Mouse (Mus musculus) CH12.LX (cell line): ENCODE data around the gene Pde4b. TPM values are rescaled to one million over a fixed set of nuclear protein-coding genes. Genes with fewer than 3 reads are reported as not detected.

Experiments
- DNase-seq: peaks from one replicate; pipeline ENCODE4 v3.0.0-alpha.2; 2013; ENCODE audit errors: extremely low read depth
- H3K27ac ChIP-seq: 2 replicates; pipeline ENCODE4 v1.5.1; 2012; ENCODE audit warnings: low read depth, mild to moderate bottlenecking, control low read depth, moderate library complexity; ENCODE audit not compliant: insufficient read depth
- H3K27me3 ChIP-seq: replicated peaks from 2 replicates; pipeline ENCODE3; 2012; ENCODE audit warnings: inconsistent platforms
- H3K36me3 ChIP-seq, 2 experiments: replicated peaks in 1 of 2; 2 replicates each; pipeline versions ENCODE3 to v1.6.1; 2012; ENCODE audit warnings: inconsistent platforms in 1 of 2, low read length in 1 of 2, mild to moderate bottlenecking in 1 of 2, mixed read lengths in 1 of 2, moderate library complexity in 1 of 2; ENCODE audit not compliant: control insufficient read depth in 1 of 2, insufficient read depth in 1 of 2
- H3K4me1 ChIP-seq, 2 experiments: 2 replicates each; pipeline ENCODE4 v1.6.1; 2012; ENCODE audit warnings: inconsistent platforms in 1 of 2, moderate library complexity in 1 of 2; ENCODE audit not compliant: insufficient read depth in 2 of 2, control insufficient read depth in 1 of 2
- H3K4me2 ChIP-seq: 2 replicates; pipeline ENCODE4 v1.6.1; 2012; ENCODE audit warnings: low read depth, mild to moderate bottlenecking, control low read depth; ENCODE audit not compliant: poor library complexity, insufficient read depth, severe bottlenecking
- H3K4me3 ChIP-seq, 3 experiments: fragments of 150-350 bp in 1 of 3; sonication (generic) in 1 of 3; replicated peaks in 1 of 3; 2 replicates each; pipeline versions ENCODE3 to v1.5.1; 2011 to 2012; ENCODE audit warnings: low read depth in 2 of 3, low read length in 2 of 3, mild to moderate bottlenecking in 2 of 3, moderate library complexity in 2 of 3, control low read depth in 1 of 3, improper control_type of control experiment in 1 of 3, inconsistent platforms in 1 of 3, mixed read lengths in 1 of 3; ENCODE audit not compliant: poor library complexity in 1 of 3
- H3K79me2 ChIP-seq: replicated peaks from 2 replicates; pipeline ENCODE4 v1.6.1; 2012; ENCODE audit warnings: mild to moderate bottlenecking, moderate library complexity; ENCODE audit not compliant: control insufficient read depth, poor library complexity, insufficient read depth, severe bottlenecking; ENCODE audit errors: extremely low read depth
- H3K9ac ChIP-seq: 2 replicates; pipeline ENCODE4 v1.6.1; 2012; ENCODE audit warnings: low read depth, mild to moderate bottlenecking, control low read depth, moderate library complexity; ENCODE audit not compliant: insufficient read depth
- H3K9me3 ChIP-seq: replicated peaks from 2 replicates; pipeline ENCODE3; 2012; ENCODE audit warnings: low read length, inconsistent platforms, mixed read lengths
- CHD2 ChIP-seq: IDR thresholded peaks from 2 replicates; pipeline ENCODE4 v1.6.1; 2011; ENCODE audit warnings: low read length, improper control_type of control experiment
- CTCF ChIP-seq, 2 experiments: IDR thresholded peaks in 1 of 2; conservative IDR thresholded peaks in 1 of 2; 2 replicates each; pipeline ENCODE4 v1.5.1; 2011 to 2012; ENCODE audit warnings: low read depth in 2 of 2, low read length in 2 of 2, improper control_type of control experiment in 1 of 2, inconsistent platforms in 1 of 2, mild to moderate bottlenecking in 1 of 2, moderate library complexity in 1 of 2
- ELF1 ChIP-seq: IDR thresholded peaks from 2 replicates; pipeline ENCODE4 v1.6.1; 2014; ENCODE audit warnings: low read depth, mild to moderate bottlenecking, inconsistent platforms, low read length, improper control_type of control experiment
- EP300 ChIP-seq: IDR thresholded peaks from 2 replicates; pipeline ENCODE4 v1.6.1; 2011; ENCODE audit warnings: low read length, improper control_type of control experiment
- HCFC1 ChIP-seq: IDR thresholded peaks from 2 replicates; pipeline ENCODE4 v1.6.1; 2012; ENCODE audit warnings: low read depth, mild to moderate bottlenecking, inconsistent platforms, low read length, improper control_type of control experiment
- IRF4 ChIP-seq: IDR thresholded peaks from 2 replicates; pipeline ENCODE4 v1.6.1; 2014; ENCODE audit warnings: low read depth, mild to moderate bottlenecking, inconsistent platforms, low read length, improper control_type of control experiment
- JUN ChIP-seq: IDR thresholded peaks from 2 replicates; pipeline ENCODE4 v1.6.1; 2011; ENCODE audit warnings: low read depth, mild to moderate bottlenecking, low read length, improper control_type of control experiment, moderate library complexity; ENCODE audit not compliant: insufficient read depth
- KAT2A ChIP-seq: IDR thresholded peaks from 2 replicates; pipeline ENCODE4 v1.6.1; 2012; ENCODE audit warnings: low read length, improper control_type of control experiment, inconsistent platforms; ENCODE audit not compliant: insufficient replicate concordance
- MAFK ChIP-seq: IDR thresholded peaks from 2 replicates; pipeline ENCODE4 v1.6.1; 2011; ENCODE audit warnings: low read length, improper control_type of control experiment; ENCODE audit not compliant: insufficient replicate concordance
- MAX ChIP-seq: IDR thresholded peaks from 2 replicates; pipeline ENCODE4 v1.6.1; 2011; ENCODE audit warnings: low read length, improper control_type of control experiment
- MAZ ChIP-seq: IDR thresholded peaks from 2 replicates; pipeline ENCODE4 v1.6.1; 2012; ENCODE audit warnings: low read depth, mild to moderate bottlenecking, inconsistent platforms, low read length, improper control_type of control experiment, moderate library complexity
- MEF2A ChIP-seq: IDR thresholded peaks from 2 replicates; pipeline ENCODE4 v1.6.1; 2014; ENCODE audit warnings: low read depth, mild to moderate bottlenecking, inconsistent platforms, low read length, improper control_type of control experiment, borderline replicate concordance
- MXI1 ChIP-seq: IDR thresholded peaks from 2 replicates; pipeline ENCODE4 v1.6.1; 2011; ENCODE audit warnings: mild to moderate bottlenecking, low read depth, low read length, improper control_type of control experiment
- NELFE ChIP-seq: IDR thresholded peaks from 2 replicates; pipeline ENCODE4 v1.6.1; 2011; ENCODE audit warnings: low read depth, low read length, improper control_type of control experiment
- NRF1 ChIP-seq: IDR thresholded peaks from 2 replicates; pipeline ENCODE4 v1.6.1; 2014; ENCODE audit warnings: low read depth, mild to moderate bottlenecking, inconsistent platforms, low read length, improper control_type of control experiment, moderate library complexity
- POLR2AphosphoS2 ChIP-seq: IDR thresholded peaks from 2 replicates; pipeline ENCODE4 v1.6.1; 2011; ENCODE audit warnings: low read depth, low read length, improper control_type of control experiment
- RAD21 ChIP-seq: IDR thresholded peaks from 2 replicates; pipeline ENCODE4 v1.6.1; 2011; ENCODE audit warnings: low read depth, mild to moderate bottlenecking, low read length, improper control_type of control experiment, moderate library complexity
- RCOR1 ChIP-seq: conservative IDR thresholded peaks from 2 replicates; pipeline ENCODE4 v1.6.1; 2012; ENCODE audit warnings: low read depth, mild to moderate bottlenecking, inconsistent platforms, low read length, improper control_type of control experiment
- SMC3 ChIP-seq: IDR thresholded peaks from 2 replicates; pipeline ENCODE4 v1.6.1; 2011; ENCODE audit warnings: low read depth, low read length, improper control_type of control experiment
- TBP ChIP-seq: conservative IDR thresholded peaks from 2 replicates; pipeline ENCODE4 v1.6.1; 2011; ENCODE audit warnings: low read depth, low read length, improper control_type of control experiment
- UBTF ChIP-seq: IDR thresholded peaks from 2 replicates; pipeline ENCODE4 v1.6.1; 2012; ENCODE audit warnings: low read depth, mild to moderate bottlenecking, inconsistent platforms, low read length, improper control_type of control experiment, moderate library complexity
- USF1 ChIP-seq: IDR thresholded peaks from 2 replicates; pipeline ENCODE4 v1.6.1; 2014; ENCODE audit warnings: low read depth, mild to moderate bottlenecking, inconsistent platforms, low read length, improper control_type of control experiment
- USF2 ChIP-seq: conservative IDR thresholded peaks from 2 replicates; pipeline ENCODE4 v1.6.1; 2011; ENCODE audit warnings: low read depth, low read length, improper control_type of control experiment
- ZC3H11A ChIP-seq: IDR thresholded peaks from 2 replicates; pipeline ENCODE4 v1.6.1; 2012; ENCODE audit warnings: low read depth, mild to moderate bottlenecking, inconsistent platforms, low read length, improper control_type of control experiment
- ZNF384 ChIP-seq: IDR thresholded peaks from 2 replicates; pipeline ENCODE4 v1.6.1; 2012; ENCODE audit warnings: low read depth, low read length, improper control_type of control experiment, inconsistent platforms
- dilution Hi-C: fragments of 300-500 bp; cut with MboI; formaldehyde crosslinking; loops from 2 replicates; pipeline ENCODE4 v1.14.3; 2020; ENCODE audit warnings: low sequenced_read_pairs; ENCODE audit not compliant: extremely low pct_unique_long_range_greater_than_20kb, extremely low pct_ligation_motif_present
- in situ Hi-C: fragments of 300-500 bp; cut with MboI; formaldehyde crosslinking; loops from 3 replicates; pipeline ENCODE4 v1.14.3; 2019; ENCODE audit warnings: low sequenced_read_pairs, low pct_ligation_motif_present, low pct_unique_long_range_greater_than_20kb, mixed read lengths
- polyA plus RNA-seq: library from polyadenylated mRNA; unstranded; fragments of >175 nt; gene quantifications from 2 replicates; pipeline ENCODE4 v1.2.1, GENCODE M21; 2012; ENCODE audit warnings: low read depth; ENCODE audit not compliant: insufficient read length
- total RNA-seq, 2 experiments: library from RNA; depleted of rRNA; stranded (reverse); fragments of 300-350 nt in 1 of 2; fragments of >200 nt in 1 of 2; gene quantifications; 2 replicates each; pipeline ENCODE4 v1.2.3; 2012 to 2014

The Pde4b gene
- total and polyA plus RNA-seq, 3 experiments, result 9.6 to 24.2 (median 21.8) TPM

GRCm38 (mm10) chr4:102483354-102484018 is 396.1 kb downstream of the Pde4b start (continued):
- TF ChIP-seq JUN (0 out of 2 replicates have a peak, but pooled peaks have one; percentile 14), MEF2A (peak; percentile 59; the same call in 1 of the 2 replicates), MXI1 (peak; percentile 90), USF1 (peak; percentile 41), EP300 (peak; percentile 80), IRF4 (peak; percentile 63), NRF1 (no peak), MAX (peak; percentile 96), MAFK (no peak; the same call in 1 of the 2 replicates), CTCF (conservative IDR thresholded peaks at IDR 0.05 in 1 of 2, IDR thresholded peaks at IDR 0.05 in 1 of 2; ENCODE audit: low read depth in 2 of 2, low read length in 2 of 2) (0 out of 4 replicates have a peak, but pooled peaks of 1 of the 2 experiments have one; percentile 4), USF2 (no peak), HCFC1 (peak; percentile 41), KAT2A (no peak), UBTF (no peak), TBP (peak; percentile 31; the same call in 1 of the 2 replicates), POLR2AphosphoS2 (no peak), NELFE (peak; percentile 47; the same call in 1 of the 2 replicates), ZC3H11A (no peak), ELF1 (peak; percentile 11; the same call in 1 of the 2 replicates), CHD2 (peak; percentile 86), MAZ (0 out of 2 replicates have a peak, but pooled peaks have one; percentile 54), RCOR1 (peak; percentile 76)
- TF ChIP-seq, all 38 proteins: peak for 24

- Histone ChIP-seq H3K27ac (no peak overlapping the region), H3K9ac (no peak overlapping the region), H3K4me3 (no peak overlapping the region), H3K4me1 (peaks cover 15 to 21% of the 10 kb centered on the region in 2 experiments), H3K27me3 (no peaks in the 10 kb centered on the region), H3K36me3 (no peaks in the 10 kb centered on the region), H3K4me2 (no peak overlapping the region), H3K9me3 (no peaks in the 10 kb centered on the region), H3K79me2 (no peaks in the 10 kb centered on the region)
- in situ Hi-C loops (loop anchor here (5.0 to 25.0 kb wide), 2 partner anchors 257 to 478 kb away; no protein-coding TSS in a partner anchor), dilution Hi-C loops (loop anchor here (25.0 kb wide), 1 partner anchor 247 kb away; no protein-coding TSS in a partner anchor)
- TF ChIP-seq CTCF (conservative IDR thresholded peaks at IDR 0.05 in 1 of 2, IDR thresholded peaks at IDR 0.05 in 1 of 2; ENCODE audit: low read depth in 2 of 2, low read length in 2 of 2) (peak in 1 of 2 experiments; percentile 83; a peak in 2 of 4 replicates), ZNF384 (peak; percentile 49; the same call in 1 of the 2 replicates), NELFE (no peak), KAT2A (no peak), SMC3 (peak; percentile 74), RAD21 (peak; percentile 73), ZC3H11A (peak; percentile 20; the same call in 1 of the 2 replicates)
- DNase-seq, result peak; percentile 27
Measured at GRCm38 (mm10) chr4:102484738-102485137, 397.4 kb downstream of the Pde4b start.
